Mouse (Mus musculus): ENCODE measurements around the gene Cbarp.

Gene Cbarp

GRCm38 (mm10) chr10:80123932-80124562 is 16.6 kb downstream of the Cbarp start:
- DNase-seq (ENCODE audit: low read depth, low spot score) = no peak

DNA sequence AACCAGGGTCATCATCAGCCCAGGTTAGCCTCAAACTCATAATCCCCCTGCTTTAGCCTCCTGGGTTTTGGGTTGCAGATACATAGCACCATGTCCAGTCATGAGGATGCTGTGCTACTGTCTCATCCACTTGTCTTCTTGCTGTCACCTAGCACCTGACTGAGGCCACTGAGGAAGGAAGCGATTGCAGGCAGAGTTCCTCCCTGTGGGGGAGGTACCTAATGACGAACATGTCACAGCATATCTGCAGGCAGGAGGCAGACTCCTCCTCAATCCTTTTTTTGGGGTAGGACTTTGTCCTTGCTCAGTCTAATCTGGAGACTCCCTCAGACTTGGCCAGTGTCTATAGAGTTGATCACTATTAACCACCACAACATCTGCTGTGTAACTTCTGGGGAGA is 19.0 kb downstream of the Cbarp start:
- DNase-seq (ENCODE audit: low read depth, low spot score) = no peak

- no peak for DNase-seq (ENCODE audit: low read depth, low spot score)
Observed at GRCm38 (mm10) chr10:80120146-80120545, 20.5 kb downstream of the Cbarp start.

DNA sequence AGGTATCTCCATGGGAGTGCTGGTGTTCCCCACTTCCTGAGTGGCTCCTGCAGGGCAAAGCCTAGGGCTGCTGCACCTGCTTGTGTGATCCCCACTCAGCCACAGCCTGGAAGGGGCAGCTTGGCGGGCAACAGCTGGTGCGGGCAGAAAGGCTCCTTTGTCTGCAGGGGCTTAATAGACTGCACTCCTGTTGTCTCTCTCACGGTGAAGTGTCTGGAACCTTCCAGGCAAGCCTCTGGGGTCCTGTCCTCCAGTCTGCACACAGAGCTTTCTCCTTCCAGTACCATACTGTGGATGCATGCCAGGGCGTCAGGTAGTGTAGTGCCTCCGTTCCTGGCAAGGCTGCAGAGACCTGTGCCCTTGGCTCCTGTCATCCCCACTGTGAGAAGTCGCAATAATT is 22.1 kb downstream of the Cbarp start:
- no peak for DNase-seq (ENCODE audit: low read depth, low spot score)

DNA sequence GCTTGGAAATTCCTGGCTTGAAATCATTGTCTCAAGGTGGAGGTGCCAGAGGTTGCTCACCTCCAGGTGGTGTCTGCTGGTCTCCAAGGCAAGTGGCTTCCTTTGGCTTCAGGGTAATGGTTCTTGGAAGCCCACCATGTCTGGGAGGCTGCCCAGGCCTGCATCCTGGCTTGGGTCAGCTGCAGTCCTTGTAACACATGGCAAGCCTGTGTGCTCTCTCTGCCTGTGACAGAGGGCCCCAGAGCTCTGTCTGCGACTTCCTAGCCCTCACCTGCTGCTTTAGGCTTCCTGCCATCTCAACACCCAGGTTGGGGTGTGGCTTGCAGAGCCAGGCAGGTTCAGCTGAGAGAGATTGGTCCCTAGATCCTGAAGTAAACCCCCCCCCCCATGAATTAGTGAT is 22.9 kb downstream of the Cbarp start:
- DNase-seq (ENCODE audit: low read depth, low spot score) = no peak

DNA sequence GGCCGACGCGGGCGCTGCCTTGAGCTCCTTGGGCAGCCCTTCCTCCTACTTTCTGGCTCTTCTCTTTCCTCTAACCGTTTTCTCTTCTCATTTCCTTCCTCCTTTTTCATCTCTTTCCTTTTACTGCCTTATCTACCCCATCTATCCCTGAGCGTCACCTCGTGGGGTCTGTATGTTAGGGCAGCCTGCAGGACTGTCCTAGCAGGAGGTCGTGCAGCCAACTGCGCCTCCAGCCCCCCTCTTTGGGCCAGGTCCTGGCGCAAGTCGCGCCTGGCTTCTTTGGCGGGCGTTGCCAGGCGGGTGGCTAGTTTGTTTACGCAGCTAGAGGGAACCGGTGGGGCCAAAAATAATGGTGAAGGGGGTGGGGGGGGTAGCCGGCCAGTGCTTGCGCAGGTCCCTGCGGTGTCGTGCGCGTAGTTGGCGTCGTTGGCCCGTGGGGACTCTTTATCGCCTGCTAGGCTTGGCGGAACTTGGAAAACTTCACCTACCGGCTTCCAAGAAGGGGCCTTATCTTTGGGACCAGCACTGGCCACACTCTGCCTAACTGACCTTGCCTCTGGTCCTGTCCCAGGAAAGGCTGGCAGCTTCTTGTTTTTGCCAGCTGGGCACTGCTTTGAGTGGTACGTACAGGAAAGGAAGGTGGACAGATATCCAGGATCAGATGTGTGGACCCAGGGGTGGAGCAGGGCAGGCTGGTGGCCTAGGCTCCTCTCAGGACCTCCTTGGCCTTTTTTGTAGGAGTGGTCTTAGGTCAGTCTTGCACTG is 23.5 kb downstream of the Cbarp start:
- no peak for DNase-seq (ENCODE audit: low read depth, low spot score)

DNA sequence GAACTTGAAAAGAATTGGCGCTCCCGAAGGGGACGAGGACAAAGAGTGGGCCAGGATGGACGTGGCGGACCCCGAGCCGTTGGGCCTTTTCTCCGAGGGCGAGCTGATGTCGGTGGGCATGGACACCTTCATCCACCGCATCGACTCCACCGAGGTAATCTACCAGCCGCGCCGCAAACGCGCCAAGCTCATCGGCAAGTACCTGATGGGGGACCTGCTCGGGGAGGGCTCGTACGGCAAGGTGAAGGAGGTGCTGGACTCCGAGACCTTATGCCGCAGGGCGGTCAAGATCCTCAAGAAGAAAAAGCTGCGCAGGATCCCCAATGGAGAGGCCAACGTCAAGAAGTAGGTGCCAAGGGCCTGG is 24.1 kb downstream of the Cbarp start:
- no peak for DNase-seq (ENCODE audit: low read depth, low spot score)

GRCm38 (mm10) chr10:80115944-80116335 is 24.7 kb downstream of the Cbarp start:
- DNase-seq (ENCODE audit: low read depth, low spot score) = no peak

GRCm38 (mm10) chr10:80115290-80115943 is 25.2 kb downstream of the Cbarp start, which contains the start of gene Stk11:
Gene Stk11, plus strand, starts transcription at chr10:80115803.
- DNase-seq (ENCODE audit: low read depth, low spot score) = peak; percentile 100

GRCm38 (mm10) chr10:80114341-80115284 is 26.0 kb downstream of the Cbarp start:
- DNase-seq (ENCODE audit: low read depth, low spot score) = peak; percentile 95

GRCm38 (mm10) chr10:80107678-80108077 is 33.0 kb downstream of the Cbarp start:
- no peak for DNase-seq (ENCODE audit: low read depth, low spot score)

GRCm38 (mm10) chr10:80105926-80106325 is 34.7 kb downstream of the Cbarp start:
- DNase-seq (ENCODE audit: low read depth, low spot score) = no peak

DNA sequence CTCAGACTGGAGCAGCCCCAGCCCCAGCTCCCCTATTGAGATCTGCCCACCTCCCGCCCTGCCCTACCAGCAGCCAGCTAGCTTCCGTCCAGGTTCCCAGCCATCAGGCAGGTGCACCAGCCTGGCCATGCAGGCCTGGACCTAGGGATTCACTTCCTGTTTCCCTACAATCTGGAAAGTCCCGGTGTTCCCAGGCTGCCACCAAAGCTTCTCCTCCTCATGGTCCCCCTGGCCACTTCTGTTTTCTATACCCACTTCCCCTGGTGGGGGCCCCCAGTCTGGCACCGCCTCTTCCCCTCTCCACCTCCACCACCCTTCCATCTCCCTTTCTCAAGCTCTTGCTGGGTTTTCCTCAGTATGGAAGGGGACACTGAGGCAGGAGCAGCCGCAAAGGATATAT is 35.2 kb downstream of the Cbarp start, which contains the start of gene Sbno2:
TSS of gene Sbno2 (minus strand) at position 112 of the 400 bp plus-strand sequence.
- no peak for DNase-seq (ENCODE audit: low read depth, low spot score)

DNA sequence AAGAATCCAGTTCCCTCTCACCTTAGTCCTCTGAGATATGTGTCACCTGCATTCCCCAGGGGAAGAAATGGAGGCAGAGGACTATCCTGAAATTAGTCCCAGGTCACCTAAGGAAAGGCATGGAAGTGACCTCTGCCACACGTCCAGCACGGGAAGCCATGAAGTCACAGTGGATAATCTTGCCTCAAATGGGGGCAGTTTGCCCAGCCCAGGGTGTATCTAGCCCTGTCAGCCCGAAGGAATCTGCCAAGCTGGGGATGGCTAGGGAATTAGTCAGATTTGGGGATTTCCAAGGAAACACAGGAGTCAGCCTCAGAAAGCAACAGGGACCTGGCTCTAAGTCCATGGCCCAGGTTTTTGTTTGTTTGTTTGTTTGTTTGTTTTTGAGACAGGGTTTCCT is 36.5 kb downstream of the Cbarp start:
- no peak for DNase-seq (ENCODE audit: low read depth, low spot score)

GRCm38 (mm10) chr10:80103032-80103431 is 37.6 kb downstream of the Cbarp start:
- no peak for DNase-seq (ENCODE audit: low read depth, low spot score)

- peak; percentile 81 for DNase-seq (ENCODE audit: low read depth, low spot score)
Observed at GRCm38 (mm10) chr10:80102216-80102915, 38.3 kb downstream of the Cbarp start.

GRCm38 (mm10) chr10:80100982-80101381 is 39.7 kb downstream of the Cbarp start:
- DNase-seq (ENCODE audit: low read depth, low spot score) = no peak

DNA sequence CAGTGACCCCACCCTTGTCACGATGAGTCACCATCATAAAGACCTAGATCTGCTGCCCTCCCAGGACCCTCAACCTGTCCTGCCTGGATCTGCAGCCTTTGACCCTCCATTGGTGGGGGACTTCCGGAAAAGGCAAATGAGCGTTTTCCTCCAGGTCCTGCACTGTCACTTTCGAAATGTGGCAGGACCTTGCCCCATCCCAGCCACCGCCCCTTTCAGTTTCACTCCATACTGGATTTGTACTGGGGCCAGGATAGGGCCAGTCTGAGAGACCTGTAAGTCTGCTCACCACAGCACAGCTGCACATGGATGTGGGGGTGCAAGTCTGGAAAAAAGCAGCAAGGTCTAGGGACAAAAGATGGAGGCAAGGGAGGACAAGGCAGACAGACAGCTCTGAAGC is 42.0 kb downstream of the Cbarp start:
- DNase-seq (ENCODE audit: low read depth, low spot score) = no peak

- peak; percentile 50 for DNase-seq (ENCODE audit: low read depth, low spot score)
Observed at GRCm38 (mm10) chr10:80097275-80097674, 43.4 kb downstream of the Cbarp start.

DNA sequence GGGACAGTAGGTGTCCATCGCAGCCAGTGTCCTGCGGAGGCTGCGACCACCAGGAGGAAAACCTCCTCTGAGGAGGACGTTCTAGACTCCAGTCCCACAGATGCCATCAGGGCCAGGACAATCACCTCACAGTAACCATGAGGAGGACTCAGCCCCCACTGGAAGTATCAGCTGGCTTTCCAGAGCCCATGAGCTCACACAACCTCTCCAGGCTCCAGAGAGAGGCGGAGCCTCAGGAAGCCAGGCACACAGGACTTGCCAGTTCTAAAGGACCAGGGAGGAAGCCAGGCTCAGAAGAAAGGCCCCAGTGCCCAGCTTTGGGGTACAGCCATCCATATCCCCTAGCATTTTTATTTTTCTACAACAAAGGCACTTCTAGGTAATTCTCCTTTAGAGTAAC is 45.1 kb downstream of the Cbarp start:
- no peak for DNase-seq (ENCODE audit: low read depth, low spot score)

DNA sequence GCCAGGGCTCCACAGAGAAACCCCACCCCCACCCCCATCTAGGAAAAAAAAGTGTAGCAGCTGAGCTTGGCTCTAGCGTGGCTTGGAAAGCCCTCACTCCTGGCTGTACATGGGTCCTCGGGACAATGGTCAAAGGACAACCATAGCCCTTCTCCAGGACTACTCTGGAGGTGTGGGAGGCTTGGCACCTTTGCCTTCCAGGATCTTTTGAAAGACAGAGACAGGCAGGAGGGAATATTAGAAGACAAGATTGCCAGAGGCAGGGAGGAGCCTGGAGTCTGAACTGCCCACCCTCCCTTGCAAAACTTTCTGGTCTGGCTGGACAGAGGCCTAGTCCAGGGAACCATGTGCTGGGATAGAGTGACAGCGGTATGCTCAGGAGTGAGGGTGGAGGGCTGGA is 46.0 kb downstream of the Cbarp start:
- no peak for DNase-seq (ENCODE audit: low read depth, low spot score)
